Mouse (Mus musculus): ENCODE results near the gene Ren1.
A peak's percentile ranks its signal among the peaks of the same experiment; 100 is the strongest.

Gene Ren1

GRCm38 (mm10) chr1:133377547-133377946 lies 27.2 kb downstream of the Ren1 start:
- no peak for DNase-seq (ENCODE audit: low spot score)

GRCm38 (mm10) chr1:133379254-133379985 lies 29.1 kb downstream of the Ren1 start:
- DNase-seq (ENCODE audit: low spot score): no peak

- DNase-seq (ENCODE audit: low spot score): no peak
Measured at GRCm38 (mm10) chr1:133379986-133380320, 29.6 kb downstream of the Ren1 start.

- DNase-seq (ENCODE audit: low spot score): peak; percentile 44
Measured at GRCm38 (mm10) chr1:133380347-133381065, 30.2 kb downstream of the Ren1 start.

DNA sequence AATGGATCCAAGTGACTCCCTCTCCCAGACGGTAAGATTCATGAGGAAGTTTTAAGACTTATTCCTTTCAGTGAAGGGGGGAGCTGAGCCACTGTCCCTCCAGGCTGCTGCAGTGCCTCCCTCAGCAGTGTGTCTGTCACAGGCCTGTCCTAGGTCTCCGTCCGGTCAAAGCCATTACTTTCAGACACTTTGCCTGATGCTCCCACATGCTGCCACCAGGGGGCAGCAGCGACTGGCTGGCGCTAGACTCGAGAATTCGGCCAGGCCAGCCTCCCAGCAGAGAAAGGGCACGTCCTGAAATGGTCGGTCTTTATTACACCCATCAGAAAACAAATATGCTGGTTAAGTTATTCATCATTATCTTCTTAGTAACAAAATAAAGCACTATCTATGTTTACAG lies 31.7 kb downstream of the Ren1 start:
- peak; percentile 32 for DNase-seq (ENCODE audit: low spot score)

DNA sequence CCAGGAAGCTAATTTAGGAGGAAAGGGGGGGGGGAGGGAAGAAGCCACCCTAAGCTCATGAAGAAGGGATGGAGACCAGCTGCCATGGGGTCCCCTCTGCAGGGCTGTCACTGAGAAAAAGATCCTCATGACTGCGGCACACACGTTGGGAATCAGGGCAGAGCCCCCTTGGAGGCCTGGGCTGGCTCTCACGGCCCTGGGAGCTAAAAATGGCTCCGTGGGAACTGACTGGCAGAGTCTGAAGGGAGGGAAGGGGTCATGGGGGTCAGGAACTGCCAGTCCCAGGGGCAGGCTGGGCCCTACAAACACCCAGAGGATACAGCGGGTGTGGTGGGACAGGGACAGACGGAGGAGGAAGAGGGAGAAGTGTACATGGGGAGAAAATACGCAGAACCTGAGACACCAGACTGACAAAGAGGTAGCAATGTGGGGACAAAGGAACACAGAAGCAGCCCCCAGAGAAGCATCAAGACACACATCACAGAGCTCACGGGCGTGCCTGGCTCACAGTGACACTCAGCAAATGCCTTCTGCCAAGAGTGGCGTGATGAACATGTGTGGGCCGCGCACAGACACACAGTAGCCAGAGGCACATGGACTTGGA lies 32.3 kb downstream of the Ren1 start:
- DNase-seq (ENCODE audit: low spot score): no peak

- DNase-seq (ENCODE audit: low spot score): no peak
Measured at GRCm38 (mm10) chr1:133383157-133383783, 33.0 kb downstream of the Ren1 start.

- peak; percentile 77 for DNase-seq (ENCODE audit: low spot score)
Measured at GRCm38 (mm10) chr1:133385506-133385905, 35.2 kb downstream of the Ren1 start.

DNA sequence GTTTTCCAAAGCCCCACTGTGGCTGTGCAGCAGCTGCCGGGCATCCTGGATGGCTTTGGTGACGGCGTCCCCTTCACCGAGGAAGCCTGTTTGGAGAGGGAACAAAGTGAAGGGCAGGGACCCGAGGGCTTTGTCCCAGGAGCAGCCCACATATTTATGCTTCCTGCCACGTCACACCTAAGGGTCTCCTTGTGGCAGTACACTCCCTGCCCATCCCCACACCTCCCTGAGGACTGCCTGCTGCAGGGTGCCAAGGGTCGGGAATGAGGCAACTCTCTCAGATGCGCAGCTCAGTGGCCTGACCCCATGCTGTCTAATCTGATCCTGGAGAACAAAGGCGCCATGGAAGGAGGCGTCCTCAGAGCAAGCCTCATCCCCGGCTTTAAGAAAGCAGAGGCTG lies 35.9 kb downstream of the Ren1 start:
- DNase-seq (ENCODE audit: low spot score): no peak

- no peak for DNase-seq (ENCODE audit: low spot score)
Measured at GRCm38 (mm10) chr1:133387539-133388268, 37.4 kb downstream of the Ren1 start.

GRCm38 (mm10) chr1:133394702-133395101 lies 44.4 kb downstream of the Ren1 start:
- no peak for DNase-seq (ENCODE audit: low spot score)

DNA sequence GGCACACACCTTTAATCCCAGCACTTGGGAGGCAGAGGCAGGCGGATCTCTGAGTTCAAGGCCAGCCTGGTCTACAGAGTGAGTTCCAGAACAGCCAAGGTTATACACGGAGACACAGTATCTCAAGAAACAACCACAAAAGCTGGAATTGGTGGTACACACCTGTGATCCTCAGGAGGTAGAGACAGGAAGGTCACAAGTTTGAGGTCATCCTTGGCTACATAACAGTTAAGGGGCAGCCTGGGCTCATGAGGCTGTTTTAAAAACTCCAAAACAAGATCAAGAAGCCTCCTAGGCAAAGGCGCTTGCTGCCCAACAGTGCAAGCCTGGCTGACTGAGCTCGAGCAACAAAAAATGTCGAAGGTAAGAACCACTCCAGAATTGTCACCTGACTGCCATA lies 46.4 kb downstream of the Ren1 start:
- DNase-seq (ENCODE audit: low spot score): no peak

GRCm38 (mm10) chr1:133397094-133397482 lies 46.8 kb downstream of the Ren1 start:
- DNase-seq (ENCODE audit: low spot score): no peak

DNA sequence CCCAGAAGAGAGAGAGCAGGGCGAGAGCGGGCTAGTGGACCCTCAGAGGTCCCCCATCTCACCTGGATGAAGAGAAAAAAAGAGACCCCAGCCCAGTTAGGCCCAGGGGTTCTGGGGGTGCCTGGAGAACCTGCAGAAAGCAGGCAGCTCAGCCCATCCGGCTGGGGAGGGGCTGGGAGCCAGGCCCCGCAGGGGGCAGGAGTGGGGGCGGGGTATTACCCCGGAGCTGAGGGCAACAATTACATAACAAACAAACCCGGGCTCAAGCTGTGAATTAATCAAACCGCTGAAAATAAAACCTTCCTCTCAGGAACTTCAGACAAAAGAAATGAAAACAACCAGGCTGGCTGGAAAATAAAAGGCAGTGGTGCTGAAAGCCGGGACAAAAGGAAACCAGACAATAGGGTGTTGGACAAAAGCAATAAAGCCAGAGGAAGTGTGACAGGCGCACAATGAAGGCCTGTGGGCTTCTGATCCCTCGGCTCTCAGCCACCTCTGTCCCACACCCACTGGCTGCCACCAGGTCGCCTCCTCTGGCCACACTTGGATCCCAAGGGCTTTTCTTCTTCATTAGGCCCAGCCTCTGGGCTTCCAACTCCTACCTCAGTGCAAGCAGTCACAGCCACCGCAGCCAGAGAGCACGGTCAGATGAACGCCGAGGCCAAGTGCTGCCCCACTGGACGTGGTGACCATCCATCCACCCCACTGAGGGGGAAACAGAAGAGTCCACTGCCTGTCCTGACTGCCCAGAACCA lies 47.4 kb downstream of the Ren1 start:
- DNase-seq (ENCODE audit: low spot score): no peak

GRCm38 (mm10) chr1:133400014-133400725 lies 49.9 kb downstream of the Ren1 start:
- DNase-seq (ENCODE audit: low spot score): no peak

GRCm38 (mm10) chr1:133404005-133404404 lies 53.7 kb downstream of the Ren1 start:
- no peak for DNase-seq (ENCODE audit: low spot score)

DNA sequence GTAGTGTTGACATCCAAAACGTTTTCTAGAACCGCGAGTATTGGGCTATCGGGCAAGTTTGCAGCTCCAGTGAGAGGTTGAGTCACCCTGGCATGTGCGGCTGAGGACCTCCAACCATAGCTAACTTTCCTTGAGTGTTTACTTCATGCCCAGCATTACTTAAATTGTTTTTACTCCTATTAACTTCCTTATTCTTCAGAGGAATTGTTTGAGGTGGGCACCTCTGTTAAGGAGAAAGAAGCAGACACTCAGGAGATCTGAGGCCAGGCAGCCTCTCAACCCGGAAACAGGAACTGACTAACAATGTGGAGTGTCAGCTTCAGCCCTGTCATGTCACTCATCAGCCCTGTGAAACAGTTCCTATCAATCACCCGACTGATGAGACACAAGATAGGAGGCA lies 56.3 kb downstream of the Ren1 start:
- DNase-seq (ENCODE audit: low spot score): no peak

- DNase-seq (ENCODE audit: low spot score): no peak
Measured at GRCm38 (mm10) chr1:133407436-133407835, 57.1 kb downstream of the Ren1 start.

GRCm38 (mm10) chr1:133408321-133408720 lies 58.0 kb downstream of the Ren1 start:
- no peak for DNase-seq (ENCODE audit: low spot score)

DNA sequence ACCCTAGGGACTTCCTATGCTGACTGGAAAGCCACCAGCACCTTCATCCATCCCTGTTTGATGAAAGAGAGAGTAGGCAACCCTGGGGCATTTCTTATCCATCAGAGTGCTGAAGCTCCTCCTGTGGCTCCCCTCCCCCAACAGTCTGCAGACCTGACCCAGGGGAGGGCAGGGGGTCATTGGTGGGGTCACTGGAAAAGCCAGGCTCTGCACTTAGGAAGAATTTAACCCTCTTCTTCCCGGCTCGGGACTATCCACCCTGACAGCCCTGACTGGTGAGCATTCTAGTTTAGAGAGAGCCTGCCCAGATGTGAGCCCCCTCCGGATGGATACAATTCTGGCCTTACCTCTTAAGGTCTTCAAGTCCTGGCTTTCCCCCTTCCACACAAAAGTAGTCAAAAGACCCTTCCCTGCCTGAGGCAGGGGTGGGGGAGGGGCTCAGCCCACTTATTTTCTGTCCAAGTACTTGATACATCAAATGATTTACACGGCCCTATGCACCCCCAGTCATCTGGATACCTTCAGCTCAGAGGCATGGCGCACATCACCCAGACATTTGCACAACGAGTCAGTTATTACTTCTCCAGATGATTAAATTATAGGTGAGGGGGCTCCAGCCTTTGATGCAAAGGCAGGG lies 58.7 kb downstream of the Ren1 start:
- DNase-seq (ENCODE audit: low spot score): no peak
